Mouse (Mus musculus): ENCODE results near the gene Tbc1d10a. TPM values are rescaled to one million over a fixed set of nuclear protein-coding genes. Genes with fewer than 3 reads are reported as not detected.
A peak's percentile ranks its signal among the peaks of the same experiment; 100 is the strongest.

Gene Tbc1d10a
- polyA plus RNA-seq, 1 experiment = 18.3 TPM

GRCm38 (mm10) chr11:4220443-4221400, 34.1 kb downstream of the Tbc1d10a start:
- TF ChIP-seq POLR2A (IDR thresholded peaks at IDR 0.05; ENCODE audit: low read depth, low read length) = no peak
- peak; percentile 87 for TF ChIP-seq CTCF (IDR thresholded peaks at IDR 0.05; ENCODE audit: borderline replicate concordance, insufficient read depth, low read length)
- Histone ChIP-seq H3K4me3 (ENCODE audit: insufficient read depth, low read length) (no peak overlapping the region), H3K27ac (ENCODE audit: insufficient read depth, low read length) (no peak overlapping the region), H3K4me1 (ENCODE audit: control insufficient read depth, insufficient read depth, low read length) (no peaks in the 10 kb centered on the region)

GRCm38 (mm10) chr11:4222046-4222950, 35.7 kb downstream of the Tbc1d10a start:
- Histone ChIP-seq H3K27ac (ENCODE audit: insufficient read depth, low read length) (no peak overlapping the region), H3K4me3 (ENCODE audit: insufficient read depth, low read length) (no peak overlapping the region), H3K4me1 (ENCODE audit: control insufficient read depth, insufficient read depth, low read length) (no peaks in the 10 kb centered on the region)
- TF ChIP-seq POLR2A (IDR thresholded peaks at IDR 0.05; ENCODE audit: low read depth, low read length) (no peak), CTCF (IDR thresholded peaks at IDR 0.05; ENCODE audit: borderline replicate concordance, insufficient read depth, low read length) (no peak)

GRCm38 (mm10) chr11:4223393-4224188, 37.0 kb downstream of the Tbc1d10a start:
- Histone ChIP-seq H3K4me3 (ENCODE audit: insufficient read depth, low read length) (no peak overlapping the region), H3K4me1 (ENCODE audit: control insufficient read depth, insufficient read depth, low read length) (no peaks in the 10 kb centered on the region), H3K27ac (ENCODE audit: insufficient read depth, low read length) (no peak overlapping the region)
- TF ChIP-seq CTCF (IDR thresholded peaks at IDR 0.05; ENCODE audit: borderline replicate concordance, insufficient read depth, low read length) (no peak), POLR2A (IDR thresholded peaks at IDR 0.05; ENCODE audit: low read depth, low read length) (no peak)

GRCm38 (mm10) chr11:4224223-4224622, 37.6 kb downstream of the Tbc1d10a start:
- TF ChIP-seq CTCF (IDR thresholded peaks at IDR 0.05; ENCODE audit: borderline replicate concordance, insufficient read depth, low read length) = no peak
- no peak for TF ChIP-seq POLR2A (IDR thresholded peaks at IDR 0.05; ENCODE audit: low read depth, low read length)
- H3K4me3 ChIP-seq (ENCODE audit: insufficient read depth, low read length) = no peak overlapping the region

GRCm38 (mm10) chr11:4226569-4227325, 40.2 kb downstream of the Tbc1d10a start:
- Histone ChIP-seq H3K4me1 (ENCODE audit: control insufficient read depth, insufficient read depth, low read length) (no peaks in the 10 kb centered on the region), H3K4me3 (ENCODE audit: insufficient read depth, low read length) (no peak overlapping the region), H3K27ac (ENCODE audit: insufficient read depth, low read length) (no peak overlapping the region)
- TF ChIP-seq POLR2A (IDR thresholded peaks at IDR 0.05; ENCODE audit: low read depth, low read length) (no peak), CTCF (IDR thresholded peaks at IDR 0.05; ENCODE audit: borderline replicate concordance, insufficient read depth, low read length) (no peak)

More at GRCm38 (mm10) chr11:4224223-4224622, 37.6 kb downstream of the Tbc1d10a start:
- H3K4me1 ChIP-seq (ENCODE audit: control insufficient read depth, insufficient read depth, low read length) = no peaks in the 10 kb centered on the region
- H3K27ac ChIP-seq (ENCODE audit: insufficient read depth, low read length) = no peak overlapping the region

GRCm38 (mm10) chr11:4228463-4228862, 41.9 kb downstream of the Tbc1d10a start:
- Histone ChIP-seq H3K4me3 (ENCODE audit: insufficient read depth, low read length) (no peak overlapping the region), H3K27ac (ENCODE audit: insufficient read depth, low read length) (no peak overlapping the region), H3K4me1 (ENCODE audit: control insufficient read depth, insufficient read depth, low read length) (no peaks in the 10 kb centered on the region)
- TF ChIP-seq POLR2A (IDR thresholded peaks at IDR 0.05; ENCODE audit: low read depth, low read length) = no peak
- TF ChIP-seq CTCF (IDR thresholded peaks at IDR 0.05; ENCODE audit: borderline replicate concordance, insufficient read depth, low read length) = no peak

- TF ChIP-seq POLR2A (IDR thresholded peaks at IDR 0.05; ENCODE audit: low read depth, low read length) (no peak), CTCF (IDR thresholded peaks at IDR 0.05; ENCODE audit: borderline replicate concordance, insufficient read depth, low read length) (no peak)
- H3K4me3 ChIP-seq (ENCODE audit: insufficient read depth, low read length) = no peak overlapping the region
- no peaks in the 10 kb centered on the region for H3K4me1 ChIP-seq (ENCODE audit: control insufficient read depth, insufficient read depth, low read length)
- H3K27ac ChIP-seq (ENCODE audit: insufficient read depth, low read length) = no peak overlapping the region
Measured at GRCm38 (mm10) chr11:4229841-4230240, 43.3 kb downstream of the Tbc1d10a start.

- no peaks in the 10 kb centered on the region for H3K4me1 ChIP-seq (ENCODE audit: control insufficient read depth, insufficient read depth, low read length)
- TF ChIP-seq CTCF (IDR thresholded peaks at IDR 0.05; ENCODE audit: borderline replicate concordance, insufficient read depth, low read length) = no peak
- no peak for TF ChIP-seq POLR2A (IDR thresholded peaks at IDR 0.05; ENCODE audit: low read depth, low read length)
- H3K27ac ChIP-seq (ENCODE audit: insufficient read depth, low read length) = no peak overlapping the region
- no peak overlapping the region for H3K4me3 ChIP-seq (ENCODE audit: insufficient read depth, low read length)
Measured at GRCm38 (mm10) chr11:4231435-4231834, 44.8 kb downstream of the Tbc1d10a start.

All from embryonic fibroblast, embryonic 13.5 days (primary cell).